Mouse (Mus musculus) left cerebral cortex, postnatal 14 days (tissue): Measurements from ENCODE around the gene Zfp692. TPM values are rescaled to one million over a fixed set of nuclear protein-coding genes. Genes with fewer than 3 reads are reported as not detected.

Source experiments
- DNase-seq, 2 experiments: peaks; one replicate each; pipeline ENCODE4 v3.0.0; 2021 to 2022; ENCODE audit warnings: low spot score in 2 of 2, mixed read lengths in 1 of 2
- intact Hi-C: fragments of 180-260 bp; cut with DNase I; formaldehyde crosslinking; loops from one replicate; pipeline ENCODE4 v1.15.1; 2025
- long read RNA-seq, 2 experiments: library from polyadenylated mRNA; stranded (forward); transcript quantifications; one replicate each; pipeline ENCODE4 v2.0.0; 2021
- total RNA-seq, 2 experiments: library from RNA; stranded (reverse); gene quantifications; 2 replicates each; pipeline ENCODE4 v1.2.3; 2021

The Zfp692 gene
- 10 to 100 TPM; 20.0 to 21.3 TPM for total RNA-seq
- long read RNA-seq, experiment 1, transcript Zfp692-201 (12 exons, 1,860 nt), result major isoform, 5 of 35 reads
- long read RNA-seq, experiment 1, partial matches to known transcripts, result 7 of 35 reads
- long read RNA-seq, experiment 1, other reads (novel, unspliced or antisense), result 22 of 35 reads
- long read RNA-seq, experiment 2, partial matches to known transcripts, result 4 of 31 reads
- long read RNA-seq, experiment 2, other reads (novel, unspliced or antisense), result 24 of 31 reads

DNA sequence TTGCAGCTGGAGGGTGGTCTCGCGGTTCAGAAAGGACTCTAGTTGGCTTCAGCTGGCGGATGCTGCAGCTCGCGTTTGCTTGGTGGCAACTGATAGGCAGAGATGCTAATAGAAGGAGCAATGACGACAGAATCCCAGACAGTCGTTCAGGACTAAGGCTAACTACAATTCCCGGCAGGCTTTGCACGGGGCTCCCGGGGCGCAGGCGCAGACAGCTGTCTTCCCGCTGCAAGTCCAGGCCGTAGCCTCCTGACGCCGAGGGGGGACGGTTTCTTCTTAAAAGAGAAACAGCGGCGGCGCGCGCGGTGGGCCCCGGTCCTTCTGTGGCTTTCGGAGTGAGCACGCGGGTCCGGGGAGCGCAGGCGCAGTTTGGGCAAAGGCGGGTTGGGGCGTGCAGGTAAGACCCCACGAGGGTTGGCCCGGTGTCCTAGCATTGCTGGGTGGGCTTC is at the start of gene Zfp692:
TSS of gene Zfp692 (plus strand) at position 210 of the 449 bp plus-strand sequence.
- intact Hi-C loops, result no loop called here
- peak; percentile 97 to 98 for DNase-seq

GRCm38 (mm10) chr11:58257816-58258215 is 49.1 kb upstream of the Zfp692 start:
- intact Hi-C loops, result no loop called here

DNA sequence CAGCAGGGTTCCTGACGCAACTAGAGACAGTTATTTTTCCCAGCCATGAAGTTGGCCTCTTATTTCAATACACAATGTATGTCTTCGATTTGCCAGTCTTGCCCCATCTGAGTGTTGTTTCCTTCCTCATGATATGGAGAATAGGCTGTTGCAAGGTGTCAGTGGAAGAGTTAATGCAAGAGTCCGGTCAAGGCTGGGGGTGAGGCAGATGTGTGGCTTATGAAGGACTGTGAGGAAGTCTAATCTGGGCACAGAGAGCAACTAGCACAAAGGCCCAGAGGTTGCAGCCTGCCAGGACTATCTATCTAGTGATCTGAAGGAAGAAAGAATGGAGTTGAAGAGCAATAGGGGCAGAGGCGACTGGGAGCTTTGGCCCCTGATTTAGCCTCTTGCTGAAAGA is 46.7 kb upstream of the Zfp692 start:
- no peak for DNase-seq
- intact Hi-C loops, result no loop called here

More at GRCm38 (mm10) chr11:58257816-58258215, 49.1 kb upstream of the Zfp692 start:
- DNase-seq, result no peak

GRCm38 (mm10) chr11:58261826-58262225 is 45.0 kb upstream of the Zfp692 start:
- DNase-seq, result no peak
- intact Hi-C loops, result no loop called here

- intact Hi-C loops, result no loop called here
These were observed 44.5 kb upstream of the Zfp692 start for GRCm38 (mm10) chr11:58262336-58262735.

GRCm38 (mm10) chr11:58263516-58263915 is 43.4 kb upstream of the Zfp692 start:
- intact Hi-C loops, result no loop called here
- DNase-seq, result no peak

More at GRCm38 (mm10) chr11:58262336-58262735, 44.5 kb upstream of the Zfp692 start:
- DNase-seq, result no peak

DNA sequence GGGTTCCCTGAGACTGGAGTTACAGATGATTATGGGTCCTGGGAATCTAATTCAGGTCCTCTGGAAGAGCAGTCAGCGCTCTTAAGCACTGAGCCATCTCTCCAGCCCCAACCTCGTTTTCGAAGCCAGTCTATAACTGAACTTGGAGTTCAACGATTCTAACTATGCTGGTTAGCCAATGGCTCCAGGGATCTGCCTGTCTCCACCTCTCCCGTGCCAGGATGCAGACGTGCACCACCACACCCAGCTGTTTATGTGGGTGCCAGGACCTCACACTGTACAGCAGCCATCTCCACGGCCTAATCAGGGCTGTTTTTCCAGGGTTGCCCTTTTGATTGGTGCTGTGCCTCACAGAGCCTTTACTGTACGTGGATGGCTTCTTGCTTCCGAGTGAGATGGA is 42.3 kb upstream of the Zfp692 start:
- no peak for DNase-seq
- intact Hi-C loops, result no loop called here

DNA sequence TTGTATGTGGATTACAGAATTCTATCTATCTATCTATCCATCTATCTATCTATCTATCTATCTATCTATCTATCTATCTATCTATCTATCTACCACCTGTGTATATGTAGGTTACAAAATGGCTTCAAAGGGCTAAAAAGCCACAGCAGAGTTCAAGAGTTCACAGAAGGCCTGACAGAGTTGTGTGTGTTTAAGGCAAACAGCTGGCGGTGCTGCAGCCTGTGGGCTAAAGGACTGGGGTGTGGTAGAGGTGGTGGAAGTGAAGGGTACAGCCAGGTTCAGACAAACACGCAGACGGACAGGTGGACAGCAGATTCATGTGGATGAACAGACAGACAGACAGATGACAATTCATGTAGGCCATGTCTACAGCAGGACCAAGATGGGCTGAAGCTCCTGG is 38.6 kb upstream of the Zfp692 start:
- intact Hi-C loops, result no loop called here
- no peak for DNase-seq

DNA sequence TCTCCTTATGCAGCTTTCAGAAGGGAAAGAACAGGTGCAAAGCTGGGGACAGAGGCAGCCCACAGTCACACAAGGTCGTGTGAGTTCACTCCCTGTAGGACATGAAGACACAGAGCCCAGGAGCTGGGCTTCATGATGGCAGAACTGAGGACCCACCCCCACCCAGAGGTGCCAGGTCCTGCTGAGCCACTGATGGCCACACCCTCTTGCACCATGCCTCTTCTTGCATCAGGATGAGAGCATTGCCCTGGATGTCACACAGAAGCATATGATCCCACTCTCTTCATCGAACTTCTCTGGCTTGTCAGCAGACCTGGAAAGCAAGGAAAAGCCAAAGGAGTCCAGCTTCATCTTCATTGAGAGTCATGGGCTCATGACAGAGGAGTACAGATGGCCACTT is 32.3 kb upstream of the Zfp692 start, which contains the start of gene 4930438A08Rik:
TSS of gene 4930438A08Rik (plus strand) at position 228 of the 400 bp plus-strand sequence.
- intact Hi-C loops, result no loop called here
- DNase-seq, result no peak

DNA sequence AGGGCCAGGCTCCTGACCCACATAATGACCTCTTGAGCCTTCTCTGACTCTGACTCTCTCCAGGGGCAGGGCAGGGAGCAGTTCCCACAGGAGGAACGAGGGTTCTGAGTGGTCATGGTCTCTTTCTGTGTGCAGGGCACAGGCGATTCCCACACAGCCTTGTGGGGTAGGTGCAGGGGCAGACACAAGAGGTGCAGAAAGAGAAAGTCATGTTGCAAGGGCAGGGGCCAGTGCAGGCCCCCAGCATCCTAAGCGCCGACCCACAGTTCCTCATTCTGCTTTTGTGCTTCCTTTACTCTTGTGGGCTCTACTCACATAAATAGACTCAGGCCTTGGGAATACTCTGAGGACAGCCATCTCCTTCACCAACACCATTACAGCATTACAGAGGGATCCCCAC is 31.1 kb upstream of the Zfp692 start:
- no peak for DNase-seq
- intact Hi-C loops, result no loop called here

GRCm38 (mm10) chr11:58281970-58282496 is 24.8 kb upstream of the Zfp692 start:
- intact Hi-C loops, result no loop called here
- DNase-seq, result no peak

GRCm38 (mm10) chr11:58282518-58282917 is 24.4 kb upstream of the Zfp692 start:
- intact Hi-C loops, result no loop called here
- DNase-seq, result no peak

DNA sequence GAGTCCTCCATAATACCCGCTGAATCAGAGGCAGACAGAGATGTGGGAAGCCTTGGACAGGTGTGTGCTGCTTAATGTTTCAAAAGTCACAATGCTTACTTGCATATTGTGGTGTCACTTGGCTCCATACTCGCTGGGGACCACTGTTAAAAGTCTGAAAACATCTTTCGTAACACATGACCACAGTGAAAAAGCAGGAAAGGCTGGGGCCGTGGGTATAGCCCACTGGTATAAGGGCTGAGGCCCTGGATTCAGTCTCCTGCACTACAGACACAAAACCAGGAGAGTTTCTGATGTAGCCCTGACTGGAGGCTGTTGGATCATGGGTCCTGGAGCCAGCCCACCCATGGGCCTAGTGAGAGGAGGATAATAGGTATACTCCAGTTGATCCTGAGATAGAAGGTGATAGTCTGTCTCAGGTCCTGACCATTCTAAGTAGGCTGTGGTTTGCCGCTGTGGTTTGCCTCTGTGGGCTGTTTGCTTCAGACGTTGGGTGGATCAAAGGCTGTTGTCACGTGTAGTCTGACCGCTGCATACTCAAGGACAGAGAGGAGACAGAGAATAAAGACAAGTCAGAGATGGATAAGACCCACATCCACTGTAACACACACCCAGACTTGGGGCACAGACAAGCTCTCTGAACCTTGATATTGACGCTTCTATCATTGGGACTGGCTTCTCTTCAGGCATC is 16.7 kb upstream of the Zfp692 start:
- intact Hi-C loops, result no loop called here
- DNase-seq, result no peak

DNA sequence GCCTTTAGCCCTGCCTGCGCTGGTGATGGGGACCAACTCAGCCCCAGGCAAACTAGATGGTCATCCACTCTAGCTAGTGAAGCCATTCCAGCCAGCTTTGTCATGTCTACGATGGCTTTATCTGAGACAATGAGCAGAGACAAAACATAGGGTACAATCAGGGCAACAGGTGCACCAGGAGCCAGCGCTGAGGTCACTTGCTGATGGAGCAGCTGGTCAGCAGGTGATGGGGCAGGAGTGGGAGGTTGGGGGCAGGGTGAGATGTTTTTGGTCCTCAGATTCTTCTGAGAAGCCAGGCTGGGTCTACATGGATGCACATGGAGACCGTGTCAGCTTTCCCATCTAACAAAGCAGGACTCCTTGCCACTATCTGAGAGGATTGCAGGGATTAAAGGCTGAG is 16.1 kb upstream of the Zfp692 start:
- no peak for DNase-seq
- intact Hi-C loops, result no loop called here

DNA sequence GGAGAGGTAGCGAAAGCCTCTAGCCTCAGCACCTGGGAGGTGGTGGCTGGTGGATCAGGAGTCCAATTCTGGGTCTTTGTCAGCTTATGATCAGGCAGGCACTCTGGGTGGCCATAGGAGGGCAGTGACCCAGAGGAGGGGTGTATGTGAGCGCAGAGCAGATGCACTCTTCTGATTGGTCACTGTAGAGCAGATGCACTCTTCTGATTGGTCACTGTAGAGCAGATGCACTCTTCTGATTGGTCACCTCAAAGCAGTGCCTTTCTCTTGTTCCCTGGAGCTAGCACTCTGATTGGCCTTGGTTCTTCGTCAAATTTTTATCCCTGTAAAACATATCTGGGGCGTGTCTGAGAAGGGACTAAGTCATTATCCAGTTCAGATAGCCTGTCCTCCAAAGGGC is 14.1 kb upstream of the Zfp692 start:
- intact Hi-C loops, result no loop called here

GRCm38 (mm10) chr11:58297396-58297795 is 9.5 kb upstream of the Zfp692 start:
- intact Hi-C loops, result no loop called here
- DNase-seq, result no peak

More for the DNA sequence above, 14.1 kb upstream of the Zfp692 start:
- no peak for DNase-seq

- intact Hi-C loops, result loop anchor here (5.0 kb wide), 1 partner anchor 129 kb away; the partner anchor contains the start of gene Mrpl22
- DNase-seq, result peak; percentile 78 to 80
These were observed 5.8 kb upstream of the Zfp692 start for GRCm38 (mm10) chr11:58301057-58301456.

GRCm38 (mm10) chr11:58301837-58302754 is 4.8 kb upstream of the Zfp692 start:
- peak; percentile 96 to 99 for DNase-seq
- intact Hi-C loops, result loop anchor here (5.0 kb wide), 1 partner anchor 130 kb away; the partner anchor contains the start of gene Mrpl22

- intact Hi-C loops, result loop anchor here (5.0 kb wide), 1 partner anchor 131 kb away; the partner anchor contains the start of gene Mrpl22
These were observed 4.0 kb upstream of the Zfp692 start for GRCm38 (mm10) chr11:58302774-58303445.

More at GRCm38 (mm10) chr11:58302774-58303445, 4.0 kb upstream of the Zfp692 start:
- no peak for DNase-seq
